Mouse (Mus musculus) olfactory bulb, adult 2 months (tissue): ENCODE measurements around the gene Sh3d21.
A peak's percentile ranks its signal among the peaks of the same experiment; 100 is the strongest.

Experiments
- CTCF ChIP-seq: fragments of 200-500 bp; IDR thresholded peaks from 2 replicates; pipeline ENCODE4 v1.5.1; 2012; ENCODE audit warnings: low read depth, mild to moderate bottlenecking, low read length, moderate library complexity; ENCODE audit not compliant: insufficient read depth
- POLR2A ChIP-seq: fragments of 200-500 bp; IDR thresholded peaks from 2 replicates; pipeline ENCODE4 v1.6.1; 2012; ENCODE audit warnings: mild to moderate bottlenecking, low read depth, low read length, moderate library complexity; ENCODE audit not compliant: insufficient read depth

- 0 out of 2 replicates have a peak, but pooled peaks have one; percentile 17 for TF ChIP-seq POLR2A
- TF ChIP-seq CTCF: no peak
Measured at GRCm38 (mm10) chr4:126162544-126163066, 686 bp downstream of the Sh3d21 start.
